Mouse (Mus musculus): ENCODE measurements around the gene Hcst.

- TF ChIP-seq CTCF (IDR thresholded peaks at IDR 0.05; ENCODE audit: low read depth, low read length), result no peak
- no peak for TF ChIP-seq POLR2A (IDR thresholded peaks at IDR 0.05; ENCODE audit: extremely low read depth, insufficient read depth, low read length)
These were observed 30.6 kb upstream of the Hcst start for GRCm38 (mm10) chr7:30450241-30450640.
